Mouse (Mus musculus) E14TG2a.4 (cell line): Measurements from ENCODE around the gene Slit2.

Source experiments
- CTCF ChIP-seq: conservative IDR thresholded peaks from 2 replicates; pipeline ENCODE4 v1.5.1; 2014; ENCODE audit warnings: low read length
- NANOG ChIP-seq: IDR thresholded peaks from 2 replicates; pipeline ENCODE4 v1.6.1; 2014; ENCODE audit warnings: borderline replicate concordance, low read length, mixed read lengths
- POU5F1 ChIP-seq: IDR thresholded peaks from 2 replicates; pipeline ENCODE4 v1.6.1; 2014; ENCODE audit warnings: low read length, borderline replicate concordance

GRCm38 (mm10) chr5:47983746-47984583 is 1.0 kb downstream of the Slit2 start:
- TF ChIP-seq CTCF (no peak), POU5F1 (no peak), NANOG (no peak)
